Mouse (Mus musculus): ENCODE data around the gene Eras. TPM values are rescaled to one million over a fixed set of nuclear protein-coding genes. Genes with fewer than 3 reads are reported as not detected.

Eras gene
- total and polyA plus RNA-seq, 3 experiments, result not detected

DNA sequence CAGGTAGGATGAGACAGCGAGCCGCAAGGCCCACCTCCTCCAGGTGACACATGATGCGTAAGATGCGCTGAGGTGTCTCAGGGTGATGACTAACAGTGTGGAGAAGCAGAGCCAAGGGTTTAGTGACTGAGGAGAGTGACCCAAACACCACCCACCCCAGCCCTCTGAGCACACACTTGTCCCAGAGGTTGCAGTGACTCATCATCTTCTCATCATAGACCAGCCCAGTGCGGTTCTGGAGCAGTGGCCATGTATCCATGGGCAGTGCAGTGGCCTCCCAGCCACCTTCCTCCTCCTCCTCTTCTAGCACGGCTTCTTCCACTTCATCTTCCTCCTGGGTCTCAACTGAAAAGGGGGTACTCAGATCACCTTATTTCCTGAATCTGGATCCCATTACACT is 9.3 kb upstream of the Eras start:
- TF ChIP-seq SMC3 (IDR thresholded peaks at IDR 0.05; ENCODE audit: low read depth, low read length), result no peak
- TF ChIP-seq KAT2A (conservative IDR thresholded peaks at IDR 0.05; ENCODE audit: low read depth, low read length), result no peak
- Histone ChIP-seq H3K36me3 (ENCODE audit: control insufficient read depth in 1 of 2, insufficient read depth in 2 of 2, low read length in 2 of 2) (no peaks in the 10 kb centered on the region), H3K9me3 (replicated peaks; ENCODE audit: insufficient read depth, low read length) (no peaks in the 10 kb centered on the region), H3K27me3 (ENCODE audit: control insufficient read depth in 1 of 2, insufficient read depth in 2 of 2, low read length in 2 of 2) (no peaks in the 10 kb centered on the region), H3K4me1 (ENCODE audit: control insufficient read depth in 1 of 2, insufficient read depth in 2 of 2, low read length in 2 of 2) (no peaks in the 10 kb centered on the region), H3K9ac (ENCODE audit: control insufficient read depth, low read depth, low read length, poor library complexity, severe bottlenecking) (no peak overlapping the region), H3K4me3 (ENCODE audit: control insufficient read depth in 1 of 2, insufficient read depth in 1 of 2, low read depth in 2 of 2, low read length in 2 of 2) (no peak overlapping the region), H3K79me2 (ENCODE audit: control insufficient read depth, insufficient read depth, low read length, poor library complexity) (no peaks in the 10 kb centered on the region), H3K27ac (ENCODE audit: control insufficient read depth, low read depth, low read length) (no peak overlapping the region)
- DNase-seq (ENCODE audit: low read depth, low spot score), result no peak

DNA sequence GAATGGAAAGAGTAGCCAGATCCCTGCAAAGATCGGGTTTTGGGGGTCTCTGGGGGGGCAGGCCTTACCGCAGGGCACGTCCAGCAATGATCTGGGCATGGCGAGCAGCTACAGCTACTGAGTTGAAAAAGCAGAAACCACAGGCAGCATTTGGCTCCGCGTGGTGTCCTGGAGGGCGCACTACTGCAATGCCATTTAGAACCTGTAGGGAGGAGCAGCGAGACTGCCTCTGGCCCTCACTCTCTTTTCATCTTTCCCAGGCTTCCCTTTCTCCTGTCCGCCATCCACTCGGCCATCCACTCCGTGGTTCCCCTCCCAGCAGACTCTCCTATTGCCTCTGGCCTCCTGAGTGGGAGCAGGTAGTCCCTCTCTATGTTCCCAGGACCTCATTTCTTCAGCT is 8.5 kb upstream of the Eras start:
- Histone ChIP-seq H3K36me3 (ENCODE audit: control insufficient read depth in 1 of 2, insufficient read depth in 2 of 2, low read length in 2 of 2) (no peaks in the 10 kb centered on the region), H3K4me1 (ENCODE audit: control insufficient read depth in 1 of 2, insufficient read depth in 2 of 2, low read length in 2 of 2) (no peaks in the 10 kb centered on the region), H3K79me2 (ENCODE audit: control insufficient read depth, insufficient read depth, low read length, poor library complexity) (no peaks in the 10 kb centered on the region), H3K27me3 (ENCODE audit: control insufficient read depth in 1 of 2, insufficient read depth in 2 of 2, low read length in 2 of 2) (no peaks in the 10 kb centered on the region), H3K4me3 (ENCODE audit: control insufficient read depth in 1 of 2, insufficient read depth in 1 of 2, low read depth in 2 of 2, low read length in 2 of 2) (no peak overlapping the region), H3K9me3 (replicated peaks; ENCODE audit: insufficient read depth, low read length) (no peaks in the 10 kb centered on the region), H3K27ac (ENCODE audit: control insufficient read depth, low read depth, low read length) (no peak overlapping the region), H3K9ac (ENCODE audit: control insufficient read depth, low read depth, low read length, poor library complexity, severe bottlenecking) (no peak overlapping the region)
- TF ChIP-seq MAFK (IDR thresholded peaks at IDR 0.05; ENCODE audit: borderline replicate concordance, low read depth, low read length) (no peak), SMC3 (IDR thresholded peaks at IDR 0.05; ENCODE audit: low read depth, low read length) (peak; percentile 27), ZKSCAN1 (IDR thresholded peaks at IDR 0.05; ENCODE audit: low read depth, low read length) (no peak), CTCF (IDR thresholded peaks at IDR 0.05 in 2 of 3, conservative IDR thresholded peaks at IDR 0.05 in 1 of 3; ENCODE audit: control insufficient read depth in 1 of 3, insufficient read depth in 1 of 3, low read depth in 2 of 3, low read length in 3 of 3, poor library complexity in 1 of 3, severe bottlenecking in 1 of 3) (peak; percentile 28 to 44 (median 42); a peak in 5 of 6 replicates)
- DNase-seq (ENCODE audit: low read depth, low spot score), result peak; percentile 44

- no peak overlapping the region for H3K4me3 ChIP-seq (ENCODE audit: control insufficient read depth in 1 of 2, insufficient read depth in 1 of 2, low read depth in 2 of 2, low read length in 2 of 2)
- no peaks in the 10 kb centered on the region for H3K79me2 ChIP-seq (ENCODE audit: control insufficient read depth, insufficient read depth, low read length, poor library complexity)
- no peak overlapping the region for H3K27ac ChIP-seq (ENCODE audit: control insufficient read depth, low read depth, low read length)
- DNase-seq (ENCODE audit: low read depth, low spot score), result no peak
- no peak for TF ChIP-seq TBP (IDR thresholded peaks at IDR 0.05; ENCODE audit: low read depth, low read length)
- TF ChIP-seq MXI1 (IDR thresholded peaks at IDR 0.05; ENCODE audit: low read depth, low read length), result no peak
- no peak for TF ChIP-seq CHD1 (IDR thresholded peaks at IDR 0.05; ENCODE audit: low read depth, low read length)
- no peak for TF ChIP-seq NRF1 (IDR thresholded peaks at IDR 0.05; ENCODE audit: insufficient read depth, low read depth, low read length, poor library complexity, severe bottlenecking)
- no peak for TF ChIP-seq BHLHE40 (IDR thresholded peaks at IDR 0.05; ENCODE audit: borderline replicate concordance, low read depth, low read length)
- no peak for TF ChIP-seq RCOR1 (IDR thresholded peaks at IDR 0.05; ENCODE audit: low read depth, low read length)
- TF ChIP-seq EP300 (IDR thresholded peaks at IDR 0.05; ENCODE audit: low read depth in 1 of 2, low read length in 2 of 2), result no peak
- no peak for TF ChIP-seq CTCF (IDR thresholded peaks at IDR 0.05 in 2 of 3, conservative IDR thresholded peaks at IDR 0.05 in 1 of 3; ENCODE audit: control insufficient read depth in 1 of 3, insufficient read depth in 1 of 3, low read depth in 2 of 3, low read length in 3 of 3, poor library complexity in 1 of 3, severe bottlenecking in 1 of 3)
- TF ChIP-seq TAL1 (IDR thresholded peaks at IDR 0.05; ENCODE audit: low read length), result no peak
- H3K4me1 ChIP-seq (ENCODE audit: control insufficient read depth in 1 of 2, insufficient read depth in 2 of 2, low read length in 2 of 2), result no peaks in the 10 kb centered on the region
- no peaks in the 10 kb centered on the region for H3K9me3 ChIP-seq (replicated peaks; ENCODE audit: insufficient read depth, low read length)
- H3K27me3 ChIP-seq (ENCODE audit: control insufficient read depth in 1 of 2, insufficient read depth in 2 of 2, low read length in 2 of 2), result peaks cover 0 to 2% of the 10 kb centered on the region in 2 experiments; a peak in 3 of 4 replicates
- H3K36me3 ChIP-seq (ENCODE audit: control insufficient read depth in 1 of 2, insufficient read depth in 2 of 2, low read length in 2 of 2), result no peaks in the 10 kb centered on the region
- no peak overlapping the region for H3K9ac ChIP-seq (ENCODE audit: control insufficient read depth, low read depth, low read length, poor library complexity, severe bottlenecking)
Measured at GRCm38 (mm10) chrX:7927116-7927515, 1.3 kb downstream of the Eras start.

Data from MEL (cell line).